Mouse (Mus musculus) layer of hippocampus, adult 6 months (tissue): ENCODE data around the gene Acsm2. TPM values are rescaled to one million over a fixed set of nuclear protein-coding genes. Genes with fewer than 3 reads are reported as not detected.

Experiments
- long read RNA-seq, 2 experiments: library from polyadenylated mRNA; unstranded; transcript quantifications; one replicate each; pipeline ENCODE4 v2.0.0; 2019 to 2020
- polyA plus RNA-seq: library from polyadenylated mRNA; unstranded; fragments of <200 nt; fragmentation: Nextera tagmentation; gene quantifications from 2 replicates; pipeline ENCODE4 v1.2.3, GENCODE M21; 2021

Acsm2 gene
- not detected in 2 replicates for polyA plus RNA-seq
- long read RNA-seq, experiment 1: 0 reads
- long read RNA-seq, experiment 2: 0 reads

GRCm38 (mm10) chr7:119554040-119554439 is at the start of gene Acsm2:
Gene Acsm2, plus strand, starts transcription at chr7:119554340.

GRCm38 (mm10) chr7:119519163-119519562 is 35.0 kb upstream of the Acsm2 start, which contains the start of gene Acsm5:
Gene Acsm5, plus strand, starts transcription at chr7:119519463.

GRCm38 (mm10) chr7:119523389-119523788 is 30.8 kb upstream of the Acsm2 start, which contains the start of gene Pdilt:
Gene Pdilt, minus strand, starts transcription at chr7:119523489.

GRCm38 (mm10) chr7:119606664-119607076 is 52.5 kb downstream of the Acsm2 start, which contains the start of gene Acsm1:
Gene Acsm1, plus strand, starts transcription at chr7:119607026.

Other genes starting within 250 kb of the Acsm2 start
- gene Gp2, start 95.1 kb upstream of the Acsm2 start, polyA plus RNA-seq: not detected in 2 replicates
- gene Umod, start 75.1 kb upstream of the Acsm2 start, polyA plus RNA-seq: not detected in 2 replicates
- gene Acsm5, start 34.9 kb upstream of the Acsm2 start, polyA plus RNA-seq: 0.18 TPM in 1 of 2 replicates, not detected in the other
- gene Pdilt, start 30.9 kb upstream of the Acsm2 start, polyA plus RNA-seq: not detected in 2 replicates
- not detected in 2 replicates for gene Acsm1, start 52.7 kb downstream of the Acsm2 start, polyA plus RNA-seq
- not detected in 2 replicates for gene Acsm4, start 135.7 kb downstream of the Acsm2 start, polyA plus RNA-seq
- 39.0 and 40.0 TPM in 2 replicates for gene Thumpd1, start 166.5 kb downstream of the Acsm2 start, polyA plus RNA-seq
- 0.46 TPM in 1 of 2 replicates, not detected in the other for gene Acsm3, start 206.6 kb downstream of the Acsm2 start, polyA plus RNA-seq
- gene Rexo5, start 239.7 kb downstream of the Acsm2 start, polyA plus RNA-seq: 0.90 and 0.97 TPM in 2 replicates
- 5.3 and 6.0 TPM in 2 replicates for gene Eri2, start 239.7 kb downstream of the Acsm2 start, polyA plus RNA-seq